Mouse (Mus musculus): ENCODE measurements around the gene Vmn2r89.
"Not testable (repeated sequence)": the region's sequence is repeated elsewhere in the genome, so short reads cannot be mapped to it uniquely, and the experiment has no call there.

The Vmn2r89 gene

DNA sequence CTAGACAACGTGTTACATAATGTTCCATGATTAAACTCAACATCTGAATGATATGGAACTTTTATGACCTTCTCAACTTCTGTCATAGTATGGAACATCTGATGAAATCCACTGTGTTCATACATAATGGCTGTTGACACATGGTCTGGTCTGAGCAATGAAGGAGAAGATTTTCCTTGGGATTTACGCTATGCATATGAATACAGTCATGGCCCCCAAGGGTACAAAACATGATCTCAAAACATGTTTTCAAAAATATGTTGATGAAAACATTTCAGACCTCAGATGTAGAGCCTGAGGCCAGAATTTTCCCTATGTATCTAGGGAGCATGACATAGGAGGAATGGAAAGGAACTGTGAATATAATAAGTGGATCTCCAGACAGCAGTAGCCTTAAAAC, at the start of gene Vmn2r89:
Vmn2r89 (plus strand) TSS at position 301 of the 400 bp plus-strand sequence.
- not testable (repeated sequence) for DNase-seq (ENCODE audit: low spot score)

DNA sequence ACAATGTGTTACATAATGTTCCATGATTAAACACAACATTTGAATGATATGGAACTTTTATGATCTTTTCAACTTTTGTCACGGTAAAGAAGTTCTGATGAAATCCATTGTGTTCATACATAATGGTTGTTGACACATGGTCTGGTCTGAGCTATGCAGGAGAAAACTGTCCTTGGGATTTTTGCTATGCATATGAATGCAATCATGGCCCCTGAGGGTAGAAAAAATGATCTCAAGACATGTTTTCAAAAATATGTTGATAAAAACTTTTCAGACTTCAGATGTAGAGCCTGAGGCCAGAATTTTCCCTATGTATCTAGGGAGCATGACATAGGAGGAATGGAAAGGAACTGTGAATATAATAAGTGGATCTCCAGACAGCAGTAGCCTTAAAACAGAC, 41.1 kb upstream of the Vmn2r89 start, which contains the start of gene Vmn2r88:
Vmn2r88 (plus strand) TSS at position 301 of the 400 bp plus-strand sequence.
- DNase-seq (ENCODE audit: low spot score), result no peak

DNA sequence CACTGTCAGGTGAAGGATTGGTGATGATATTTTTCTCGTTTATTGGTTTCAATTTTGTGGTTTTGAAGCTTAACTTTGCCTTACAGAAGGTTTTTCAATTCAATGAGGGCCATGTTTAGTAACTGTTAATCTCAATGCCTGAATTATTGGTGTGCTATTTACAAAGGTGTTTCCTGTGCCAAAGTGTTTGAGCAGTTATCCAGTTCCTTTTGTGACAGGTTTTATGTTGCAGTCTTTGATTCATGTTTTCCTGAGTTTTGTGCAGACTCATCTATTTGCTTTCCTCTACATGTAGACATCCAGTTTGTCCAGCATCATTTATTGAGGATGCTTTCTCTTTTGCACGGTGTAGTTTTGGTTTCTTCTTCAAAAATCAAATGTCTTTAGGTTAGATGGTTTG, 27.8 kb upstream of the Vmn2r89 start:
- no peak for DNase-seq (ENCODE audit: low spot score)

DNA sequence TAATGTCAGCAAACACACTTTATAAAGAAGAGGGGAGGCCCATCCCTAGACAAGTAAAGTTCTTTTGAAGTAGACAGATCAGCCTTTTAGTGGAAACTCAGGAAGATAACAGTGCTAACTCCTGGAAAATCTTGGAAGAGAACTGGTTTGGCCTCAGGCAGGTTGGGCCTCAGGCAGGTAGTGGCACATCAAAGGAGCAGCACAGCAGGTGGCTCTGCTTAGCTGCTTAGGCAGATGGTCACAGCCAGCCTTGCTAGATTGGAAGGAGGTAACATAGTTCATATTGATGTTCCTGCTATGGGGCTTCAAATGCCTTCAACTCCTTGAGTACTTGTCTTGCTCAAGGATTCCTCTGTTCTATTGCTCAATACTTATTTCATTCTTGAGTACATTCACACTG, 21.5 kb upstream of the Vmn2r89 start:
- not testable (repeated sequence) for DNase-seq (ENCODE audit: low spot score)

DNA sequence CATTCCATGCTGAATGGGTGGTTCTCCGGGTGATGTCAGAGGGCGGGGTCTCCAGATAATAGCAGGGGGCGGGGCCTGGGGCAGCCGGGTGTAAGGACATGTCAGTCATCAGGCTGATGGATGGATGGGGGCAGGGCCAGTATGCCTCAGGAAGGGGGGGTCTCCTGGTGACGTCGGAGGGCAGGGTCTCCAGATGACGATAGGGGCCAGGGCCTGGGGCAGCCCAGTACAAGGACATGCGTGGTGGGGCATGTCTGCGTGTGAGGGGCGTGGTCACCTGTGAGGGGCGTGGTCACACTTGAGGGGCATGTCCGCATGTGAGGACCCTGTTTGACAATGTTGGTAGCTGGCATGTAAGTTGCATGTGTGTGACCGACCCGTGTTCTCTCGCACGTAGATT, 17.1 kb upstream of the Vmn2r89 start:
- no peak for DNase-seq (ENCODE audit: low spot score)

- no peak for DNase-seq (ENCODE audit: low spot score)
Measured at GRCm38 (mm10) chr14:51435020-51435419, 16.6 kb upstream of the Vmn2r89 start.

- DNase-seq (ENCODE audit: low spot score), result no peak
Measured at GRCm38 (mm10) chr14:51438955-51439354, 12.7 kb upstream of the Vmn2r89 start.

- DNase-seq (ENCODE audit: low spot score), result not testable (repeated sequence)
Measured at GRCm38 (mm10) chr14:51480278-51480677, 28.6 kb downstream of the Vmn2r89 start.

GRCm38 (mm10) chr14:51481332-51482015, 29.8 kb downstream of the Vmn2r89 start:
- DNase-seq (ENCODE audit: low spot score), result not testable (repeated sequence)

- DNase-seq (ENCODE audit: low spot score), result no peak
Measured at GRCm38 (mm10) chr14:51482051-51482715, 30.5 kb downstream of the Vmn2r89 start.

DNA sequence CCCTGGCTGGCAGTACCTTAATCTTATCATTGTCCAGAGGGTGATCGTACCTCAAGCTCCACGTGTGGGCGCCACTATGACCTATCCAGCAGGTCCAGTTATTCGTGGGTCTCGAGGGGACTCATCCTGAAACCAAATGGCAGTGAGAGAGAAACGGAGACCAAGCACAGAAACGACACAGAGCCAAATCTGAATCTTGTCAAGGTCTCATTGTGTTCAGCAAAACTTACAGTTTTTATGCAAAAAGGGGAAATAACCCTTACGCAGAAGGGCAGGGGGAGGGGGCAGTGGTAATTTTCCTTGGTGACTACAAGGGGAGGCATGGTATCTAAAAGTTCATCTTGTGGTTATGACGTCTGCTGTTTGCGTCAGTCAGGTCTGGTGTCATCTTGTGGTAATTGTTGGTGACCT, 31.3 kb downstream of the Vmn2r89 start:
- not testable (repeated sequence) for DNase-seq (ENCODE audit: low spot score)

- DNase-seq (ENCODE audit: low spot score), result no peak
Measured at GRCm38 (mm10) chr14:51483671-51484070, 32.0 kb downstream of the Vmn2r89 start.

DNA sequence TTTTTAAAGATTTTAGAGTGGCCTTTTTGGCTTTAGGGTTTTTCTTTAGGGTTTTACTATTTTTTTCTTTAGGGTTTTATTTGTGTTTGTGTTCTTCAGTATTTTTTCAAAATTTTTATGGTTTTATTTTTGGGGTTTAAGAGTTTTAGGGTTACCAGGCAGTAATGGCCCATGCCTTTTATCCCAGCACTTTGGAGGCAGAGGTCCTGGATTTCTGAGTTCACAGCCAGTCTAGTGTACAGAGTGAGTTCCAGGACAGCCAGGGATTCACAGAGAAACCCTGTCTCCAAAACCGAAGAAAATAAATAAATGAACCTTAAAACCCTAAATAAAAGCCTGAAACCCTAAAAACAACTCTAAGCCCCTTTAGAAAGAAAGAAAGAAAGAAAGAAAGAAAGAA, 34.5 kb downstream of the Vmn2r89 start:
- DNase-seq (ENCODE audit: low spot score), result no peak

- DNase-seq (ENCODE audit: low spot score), result no peak
Measured at GRCm38 (mm10) chr14:51495781-51496180, 44.1 kb downstream of the Vmn2r89 start.

DNA sequence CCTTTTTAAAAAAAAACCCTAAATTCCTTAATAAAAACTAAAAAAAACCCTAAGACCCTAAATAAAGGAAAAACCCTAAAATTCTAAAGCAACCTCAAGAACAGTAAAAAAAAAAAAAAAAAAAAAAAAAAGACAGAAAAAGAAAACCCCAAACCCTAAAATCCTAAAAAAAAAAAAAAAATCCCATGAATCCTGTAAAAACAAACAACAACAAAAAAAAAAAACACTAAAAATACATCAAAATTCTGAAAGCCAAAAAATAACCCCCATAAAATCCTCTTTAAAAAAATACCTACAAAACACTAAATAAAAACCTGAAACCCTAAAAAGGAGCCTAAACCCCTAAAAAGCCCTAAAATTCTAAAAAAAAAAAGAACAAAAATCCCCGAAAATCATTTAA, 45.3 kb downstream of the Vmn2r89 start:
- no peak for DNase-seq (ENCODE audit: low spot score)

DNA sequence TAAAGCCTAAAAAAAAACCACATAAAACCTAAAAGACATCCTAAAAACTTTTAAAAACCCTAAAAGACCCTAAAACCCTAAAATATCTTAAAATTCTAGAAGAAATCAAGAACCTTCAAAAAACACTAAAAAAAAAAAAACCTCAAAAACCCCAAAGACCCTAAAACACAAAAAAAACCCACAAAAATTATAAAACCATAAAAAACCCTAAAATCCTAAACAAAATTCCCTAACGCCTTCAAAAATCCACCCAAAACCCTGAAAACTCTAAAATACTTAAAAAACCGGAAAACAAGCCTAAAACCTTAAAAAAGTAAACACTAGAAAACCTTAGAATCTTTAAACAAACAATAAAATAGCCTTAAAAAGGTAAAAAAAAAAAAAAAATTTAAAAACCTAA, 46.3 kb downstream of the Vmn2r89 start:
- DNase-seq (ENCODE audit: low spot score), result no peak

GRCm38 (mm10) chr14:51499707-51500275, 48.1 kb downstream of the Vmn2r89 start:
- DNase-seq (ENCODE audit: low spot score), result no peak

GRCm38 (mm10) chr14:51500461-51500860, 48.8 kb downstream of the Vmn2r89 start:
- no peak for DNase-seq (ENCODE audit: low spot score)

DNA sequence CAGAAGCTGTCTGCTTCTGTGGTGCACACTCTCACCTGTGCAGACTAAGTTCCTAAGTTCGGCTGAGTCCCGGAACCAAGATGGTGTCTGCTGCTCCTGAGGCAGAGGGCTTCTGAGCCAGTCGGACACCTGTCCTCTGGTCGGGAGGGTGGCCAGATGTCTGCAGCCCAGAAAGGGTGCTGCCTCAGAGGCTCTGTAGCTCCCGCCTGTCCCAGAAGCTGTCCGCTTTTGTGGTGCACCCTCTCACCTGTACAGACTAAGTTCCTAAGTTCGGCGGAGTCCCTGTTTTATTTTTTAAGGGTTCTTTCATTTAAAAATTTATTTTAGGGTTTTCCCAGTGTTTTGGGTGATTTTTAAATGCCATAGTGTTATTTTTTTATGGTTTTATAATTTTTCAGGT, 55.8 kb downstream of the Vmn2r89 start:
- DNase-seq (ENCODE audit: low spot score), result no peak

Data from layer of hippocampus, adult 9-10 months (tissue).